Mouse (Mus musculus) kidney, postnatal 0 days (tissue): ENCODE data around the gene Exosc2. TPM values are rescaled to one million over a fixed set of nuclear protein-coding genes. Genes with fewer than 3 reads are reported as not detected.
"Not testable (repeated sequence)": the region's sequence is repeated elsewhere in the genome, so short reads cannot be mapped to it uniquely, and the experiment has no call there.

Experiments
- ATAC-seq: fragments of 200-750 bp; cut with Nextera tagmentation; replicated peaks from 2 replicates; pipeline ENCODE4 v1.8.0; 2017; ENCODE audit warnings: low read depth, moderate number of reproducible peaks, moderate TSS enrichment, moderate library complexity; ENCODE audit not compliant: low FRiP score
- DNase-seq: peaks from one replicate; pipeline ENCODE4 v3.0.0-alpha.2; 2016; ENCODE audit warnings: low spot score
- H3K27ac ChIP-seq: fragments of 300-500 bp; sonication (generic); 2 replicates; pipeline ENCODE4 v1.5.1; 2014; ENCODE audit warnings: mild to moderate bottlenecking
- H3K27me3 ChIP-seq: fragments of 300-500 bp; sonication (generic); 2 replicates; pipeline ENCODE4 v1.6.1; 2014; ENCODE audit warnings: low read length, mixed read lengths; ENCODE audit not compliant: insufficient read depth
- H3K36me3 ChIP-seq: fragments of 300-500 bp; sonication (generic); 2 replicates; pipeline ENCODE4 v1.6.1; 2014; ENCODE audit warnings: low read length, mixed read lengths; ENCODE audit not compliant: insufficient read depth
- H3K4me1 ChIP-seq: fragments of 300-500 bp; sonication (generic); replicated peaks from 2 replicates; pipeline ENCODE4 v1.6.1; 2014; ENCODE audit warnings: antibody characterized with exemption, low read length, mixed read lengths; ENCODE audit not compliant: insufficient read depth
- H3K4me2 ChIP-seq: fragments of 300-500 bp; sonication (generic); 2 replicates; pipeline ENCODE4 v1.6.1; 2014; ENCODE audit warnings: mild to moderate bottlenecking, low read length, moderate library complexity, mixed read lengths
- H3K4me3 ChIP-seq: fragments of 300-500 bp; sonication (generic); replicated peaks from 2 replicates; pipeline ENCODE4 v1.5.1; 2014; ENCODE audit warnings: low read depth, low read length
- H3K9ac ChIP-seq: fragments of 300-500 bp; sonication (generic); 2 replicates; pipeline ENCODE4 v1.6.1; 2014; ENCODE audit warnings: low read depth, low read length
- H3K9me3 ChIP-seq: fragments of 300-500 bp; sonication (generic); replicated peaks from 2 replicates; pipeline ENCODE4 v1.6.1; 2016; ENCODE audit warnings: low read length, inconsistent platforms, mixed read lengths
- CTCF ChIP-seq: IDR thresholded peaks from 2 replicates; pipeline ENCODE4 v1.5.1; 2016; ENCODE audit warnings: antibody characterized with exemption, low read depth, mild to moderate bottlenecking, moderate library complexity
- WGBS: fragments of 180-500 bp; shearing (Covaris S2); extraction: QIAGEN DNeasy Blood & Tissue Kit; methylation state at CpG from one replicate; pipeline ENCODE4 v1.1.7; 2014; 5-methylcytosine and 5-hydroxymethylcytosine counted together
- polyA plus RNA-seq: library from polyadenylated mRNA; unstranded; fragments of >200 nt; fragmentation: Nextera tagmentation; extraction: Ambion mirVana; gene quantifications from 2 replicates; pipeline ENCODE4 v1.2.1, GENCODE M21; 2015

Exosc2 gene
- polyA plus RNA-seq, 1 experiment from 2014 or later, result 35.9 TPM

GRCm38 (mm10) chr2:31662939-31663803 is 7.3 kb upstream of the Exosc2 start:
- H3K4me3 ChIP-seq, result no peak overlapping the region
- no peaks in the 10 kb centered on the region for H3K36me3 ChIP-seq
- no peaks in the 10 kb centered on the region for H3K4me1 ChIP-seq
- no peak overlapping the region for H3K4me2 ChIP-seq
- no peaks in the 10 kb centered on the region for H3K27me3 ChIP-seq
- ATAC-seq, result no peak; the same call in 1 of the 2 replicates
- no peak for DNase-seq
- H3K9ac ChIP-seq, result no peak overlapping the region
- H3K27ac ChIP-seq, result no peak overlapping the region
- WGBS, result 42% methylated on average over 8 of the region's 8 CpGs
- TF ChIP-seq CTCF, result no peak
- no peaks in the 10 kb centered on the region for H3K9me3 ChIP-seq

- TF ChIP-seq CTCF, result no peak
- 48% methylated on average over 1 of the region's 1 CpGs for WGBS
- H3K27ac ChIP-seq, result no peak overlapping the region
Measured at GRCm38 (mm10) chr2:31663804-31664180, 6.7 kb upstream of the Exosc2 start.

GRCm38 (mm10) chr2:31667332-31667731 is 3.2 kb upstream of the Exosc2 start:
- H3K4me3 ChIP-seq, result no peak overlapping the region
- H3K4me1 ChIP-seq, result no peaks in the 10 kb centered on the region
- H3K27me3 ChIP-seq, result no peaks in the 10 kb centered on the region
- H3K9ac ChIP-seq, result no peak overlapping the region
- WGBS, result 19% methylated on average over 4 of the region's 4 CpGs
- H3K4me2 ChIP-seq, result no peak overlapping the region
- no peak for ATAC-seq
- no peaks in the 10 kb centered on the region for H3K9me3 ChIP-seq
- DNase-seq, result peak; percentile 58
- no peak overlapping the region for H3K27ac ChIP-seq
- peak; percentile 73 for TF ChIP-seq CTCF
- H3K36me3 ChIP-seq, result no peaks in the 10 kb centered on the region

More at GRCm38 (mm10) chr2:31663804-31664180, 6.7 kb upstream of the Exosc2 start:
- ATAC-seq (no peak), DNase-seq (no peak)
- Histone ChIP-seq H3K36me3 (no peaks in the 10 kb centered on the region), H3K4me1 (no peaks in the 10 kb centered on the region), H3K9ac (no peak overlapping the region), H3K4me2 (no peak overlapping the region), H3K9me3 (no peaks in the 10 kb centered on the region), H3K4me3 (no peak overlapping the region), H3K27me3 (no peaks in the 10 kb centered on the region)

- H3K27me3 ChIP-seq, result no peaks in the 10 kb centered on the region
- no peaks in the 10 kb centered on the region for H3K9me3 ChIP-seq
- no peak overlapping the region for H3K4me2 ChIP-seq
- no peak overlapping the region for H3K27ac ChIP-seq
- H3K4me1 ChIP-seq, result no peaks in the 10 kb centered on the region
- 93% methylated on average over 6 of the region's 6 CpGs for WGBS
- TF ChIP-seq CTCF, result no peak; the same call in 1 of the 2 replicates
- H3K4me3 ChIP-seq, result no peak overlapping the region
- H3K36me3 ChIP-seq, result peaks cover 53% of the 10 kb centered on the region
- H3K9ac ChIP-seq, result no peak overlapping the region
- DNase-seq (no peak), ATAC-seq (no peak)
Measured at GRCm38 (mm10) chr2:31678641-31679040, 8.1 kb downstream of the Exosc2 start.

GRCm38 (mm10) chr2:31681051-31681707 is 10.7 kb downstream of the Exosc2 start:
- H3K4me1 ChIP-seq, ATAC-seq, H3K9me3 ChIP-seq, H3K4me3 ChIP-seq, H3K27me3 ChIP-seq, DNase-seq, H3K27ac ChIP-seq, H3K4me2 ChIP-seq, H3K9ac ChIP-seq: not testable (repeated sequence)
- 81% methylated on average over 15 of the region's 15 CpGs for WGBS
- TF ChIP-seq CTCF, result peak; percentile 41; the same call in 1 of the 2 replicates
- peaks cover 31% of the 10 kb centered on the region for H3K36me3 ChIP-seq

- Histone ChIP-seq H3K9ac (no peak overlapping the region), H3K27ac (no peak overlapping the region), H3K36me3 (peaks cover 25% of the 10 kb centered on the region), H3K4me3 (no peak overlapping the region), H3K4me2 (no peak overlapping the region), H3K9me3 (no peaks in the 10 kb centered on the region), H3K4me1 (no peaks in the 10 kb centered on the region), H3K27me3 (no peaks in the 10 kb centered on the region)
- 61% methylated on average over 6 of the region's 6 CpGs for WGBS
- TF ChIP-seq CTCF, result no peak
- ATAC-seq, result 0 out of 2 replicates have a peak, but pooled peaks have one; percentile 8
- DNase-seq, result no peak
Measured at GRCm38 (mm10) chr2:31681731-31682235, 11.3 kb downstream of the Exosc2 start.
